8 mouse cellular contexts compared by ENCODE assay signal in genomic region chr13:37540980-37541531, GRCm38 (mm10).
A peak's percentile ranks its signal among the peaks of the same experiment; 100 is the strongest.
DNase-seq lines count a peak whose midpoint lies in the region; ATAC-seq lines count a peak whose summit lies in the region.
"Had no signal": no experiment of that assay in that cellular context is flagged by ENCODE, and none has a peak within 500 bp of the region (broad histone marks: within the 10 kb centered on the region; RNA-seq: fewer than 3 reads in every experiment).

No protein-coding gene starts in this region.

- no peaks in the 10 kb centered on the region for H3K9me3 ChIP-seq in hindbrain, embryonic 12.5 days (replicated peaks)
- no peaks in the 10 kb centered on the region for H3K9me3 ChIP-seq in hindbrain, embryonic 14.5 days (ENCODE audit: control insufficient read depth, low read length)
- H3K9me3 ChIP-seq in megakaryocyte, embryonic 14.5 days = 0 out of 2 replicates have a peak, but pooled peaks cover 3% of the 10 kb centered on the region
- no peaks in the 10 kb centered on the region for H3K9me3 ChIP-seq in embryonic facial prominence, embryonic 11.5 days (replicated peaks; ENCODE audit: control insufficient read depth, low read length)
- H3K9me3 ChIP-seq in limb, embryonic 12.5 days = no peaks in the 10 kb centered on the region

- H3K27ac ChIP-seq in hindbrain, embryonic 12.5 days = no peak overlapping the region
- H3K27ac ChIP-seq in hindbrain, embryonic 14.5 days = no peak overlapping the region
- no peak overlapping the region for H3K27ac ChIP-seq in embryonic facial prominence, embryonic 11.5 days (replicated peaks; ENCODE audit: low read depth, low read length)
- H3K27ac ChIP-seq in limb, embryonic 12.5 days = no peak overlapping the region
- H3K27ac ChIP-seq: macrophage had no signal

- peaks cover 14% of the 10 kb centered on the region for H3K4me1 ChIP-seq in hindbrain, embryonic 12.5 days
- no peaks in the 10 kb centered on the region for H3K4me1 ChIP-seq in hindbrain, embryonic 14.5 days (replicated peaks; ENCODE audit: control insufficient read depth, insufficient read depth, low read length)
- H3K4me1 ChIP-seq in megakaryocyte, embryonic 14.5 days = peaks cover 75% of the 10 kb centered on the region
- no peaks in the 10 kb centered on the region for H3K4me1 ChIP-seq in embryonic facial prominence, embryonic 11.5 days (ENCODE audit: control insufficient read depth, insufficient read depth, low read length)
- H3K4me1 ChIP-seq in limb, embryonic 12.5 days (replicated peaks) = peaks cover 13% of the 10 kb centered on the region

- ATAC-seq in hindbrain, embryonic 12.5 days (ENCODE audit: low FRiP score) = no peak
- no peak for ATAC-seq in hindbrain, embryonic 14.5 days (ENCODE audit: low FRiP score)
- no peak for ATAC-seq in megakaryocyte, adult 5-6 weeks (ENCODE audit: poor library complexity, severe bottlenecking)
- peak; percentile 60; the same call in 1 of the 2 replicates for ATAC-seq in embryonic facial prominence, embryonic 11.5 days (replicated peaks; ENCODE audit: insufficient number of reproducible peaks, low FRiP score, low TSS enrichment, low read depth)
- ATAC-seq in limb, embryonic 12.5 days (ENCODE audit: insufficient number of reproducible peaks, insufficient read depth, low FRiP score, low TSS enrichment, low read depth) = no peak; the same call in 1 of the 2 replicates

- H3K36me3 ChIP-seq in hindbrain, embryonic 12.5 days = no peaks in the 10 kb centered on the region
- H3K36me3 ChIP-seq in hindbrain, embryonic 14.5 days (replicated peaks; ENCODE audit: control insufficient read depth, insufficient read depth) = no peaks in the 10 kb centered on the region
- H3K36me3 ChIP-seq in megakaryocyte, embryonic 14.5 days (replicated peaks; ENCODE audit: low read length) = no peaks in the 10 kb centered on the region
- no peaks in the 10 kb centered on the region for H3K36me3 ChIP-seq in embryonic facial prominence, embryonic 11.5 days (replicated peaks; ENCODE audit: control insufficient read depth, insufficient read depth, low read depth, low read length)
- no peaks in the 10 kb centered on the region for H3K36me3 ChIP-seq in limb, embryonic 12.5 days

- no peak overlapping the region for H3K4me3 ChIP-seq in hindbrain, embryonic 12.5 days
- H3K4me3 ChIP-seq in hindbrain, embryonic 14.5 days (replicated peaks; ENCODE audit: low read length) = no peak overlapping the region
- H3K4me3 ChIP-seq in megakaryocyte, embryonic 14.5 days (replicated peaks) = peak overlapping the region; percentile 67
- H3K4me3 ChIP-seq in embryonic facial prominence, embryonic 11.5 days (ENCODE audit: low read depth, low read length) = no peak overlapping the region
- H3K4me3 ChIP-seq in limb, embryonic 12.5 days (replicated peaks) = no peak overlapping the region

- H3K4me2 ChIP-seq in hindbrain, embryonic 12.5 days (replicated peaks) = 0 out of 2 replicates have a peak overlapping the region, but pooled peaks have one; percentile 30
- no peak overlapping the region for H3K4me2 ChIP-seq in hindbrain, embryonic 14.5 days (replicated peaks)
- no peak overlapping the region for H3K4me2 ChIP-seq in embryonic facial prominence, embryonic 11.5 days (ENCODE audit: low read depth, low read length)
- peak overlapping the region; percentile 26; the same call in 1 of the 2 replicates for H3K4me2 ChIP-seq in limb, embryonic 12.5 days

- H3K9ac ChIP-seq in hindbrain, embryonic 12.5 days = no peak overlapping the region
- H3K9ac ChIP-seq in hindbrain, embryonic 14.5 days = no peak overlapping the region
- H3K9ac ChIP-seq in embryonic facial prominence, embryonic 11.5 days (replicated peaks; ENCODE audit: low read length) = no peak overlapping the region
- 0 out of 2 replicates have a peak overlapping the region, but pooled peaks have one; percentile 2 for H3K9ac ChIP-seq in limb, embryonic 12.5 days (replicated peaks)

- H3K27me3 ChIP-seq in hindbrain, embryonic 12.5 days = no peaks in the 10 kb centered on the region
- H3K27me3 ChIP-seq in hindbrain, embryonic 14.5 days (ENCODE audit: control insufficient read depth, insufficient read depth, low read length) = no peaks in the 10 kb centered on the region
- H3K27me3 ChIP-seq in megakaryocyte, embryonic 14.5 days (replicated peaks) = peaks cover 5% of the 10 kb centered on the region
- no peaks in the 10 kb centered on the region for H3K27me3 ChIP-seq in embryonic facial prominence, embryonic 11.5 days (ENCODE audit: control insufficient read depth, insufficient read depth, low read length)
- no peaks in the 10 kb centered on the region for H3K27me3 ChIP-seq in limb, embryonic 12.5 days

- 9% methylated on average over 4 of the region's 5 CpGs for WGBS in hindbrain, embryonic 12.5 days
- 10% methylated on average over 4 of the region's 5 CpGs for WGBS in hindbrain, embryonic 14.5 days
- WGBS in embryonic facial prominence, embryonic 11.5 days = 8% methylated on average over 4 of the region's 5 CpGs
- WGBS in limb, embryonic 12.5 days = 13% methylated on average over 3 of the region's 5 CpGs

- DNase-seq in hindbrain, embryonic 14.5 days (ENCODE audit: low spot score) = no peak
- no peak for DNase-seq in embryonic facial prominence, embryonic 11.5 days (ENCODE audit: low spot score)
- no peak for DNase-seq in adrenal gland, postnatal 10 days

Comparison
In these comparisons a context has a peak if more than half of its experiments do, and no peak if none do; other contexts are left out.
1. H3K4me2 ChIP-seq: peak in hindbrain, embryonic 12.5 days (single experiment) and limb, embryonic 12.5 days (single experiment); none in hindbrain, embryonic 14.5 days (single experiment) and embryonic facial prominence, embryonic 11.5 days (single experiment).